Mouse (Mus musculus): ENCODE measurements around the gene Zfp784.

DNA sequence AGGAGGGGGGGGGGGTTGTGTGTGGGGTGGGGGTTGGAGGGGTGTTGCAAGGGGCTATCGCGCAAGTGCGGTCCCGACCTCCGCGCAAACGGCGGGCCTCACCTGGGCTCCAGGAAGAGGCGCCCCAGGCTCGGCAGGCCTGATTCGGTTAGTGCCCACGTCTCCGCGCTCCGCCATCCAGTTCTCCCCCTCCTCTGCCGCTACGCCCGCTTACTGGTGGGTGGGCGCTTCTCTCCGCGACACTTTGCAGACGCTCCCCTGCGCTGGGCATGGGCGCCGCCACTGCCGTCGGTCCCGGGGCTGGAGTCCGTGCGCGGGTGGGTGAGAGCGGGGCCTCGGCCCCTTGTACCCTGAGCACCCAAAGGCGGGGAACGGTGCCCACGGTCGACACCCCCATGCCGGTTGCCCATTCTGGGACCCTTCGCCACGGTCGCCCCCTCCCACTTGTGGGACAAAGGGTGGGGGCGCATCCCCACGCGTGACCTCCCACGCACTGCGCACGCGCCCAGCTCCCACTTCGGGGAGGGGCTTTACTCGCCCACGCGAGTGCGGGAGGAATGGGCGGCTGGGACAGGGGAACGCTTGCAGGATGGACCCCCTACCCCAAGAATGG is 18.5 kb upstream of the Zfp784 start:
- no peak for TF ChIP-seq CTCF (IDR thresholded peaks at IDR 0.05; ENCODE audit: borderline replicate concordance, insufficient read depth, low read depth, low read length)
- TF ChIP-seq POLR2A (IDR thresholded peaks at IDR 0.05; ENCODE audit: borderline replicate concordance, insufficient read depth, low read length): peak; percentile 50; the same call in 1 of the 2 replicates
